In the genomic region with DNA sequence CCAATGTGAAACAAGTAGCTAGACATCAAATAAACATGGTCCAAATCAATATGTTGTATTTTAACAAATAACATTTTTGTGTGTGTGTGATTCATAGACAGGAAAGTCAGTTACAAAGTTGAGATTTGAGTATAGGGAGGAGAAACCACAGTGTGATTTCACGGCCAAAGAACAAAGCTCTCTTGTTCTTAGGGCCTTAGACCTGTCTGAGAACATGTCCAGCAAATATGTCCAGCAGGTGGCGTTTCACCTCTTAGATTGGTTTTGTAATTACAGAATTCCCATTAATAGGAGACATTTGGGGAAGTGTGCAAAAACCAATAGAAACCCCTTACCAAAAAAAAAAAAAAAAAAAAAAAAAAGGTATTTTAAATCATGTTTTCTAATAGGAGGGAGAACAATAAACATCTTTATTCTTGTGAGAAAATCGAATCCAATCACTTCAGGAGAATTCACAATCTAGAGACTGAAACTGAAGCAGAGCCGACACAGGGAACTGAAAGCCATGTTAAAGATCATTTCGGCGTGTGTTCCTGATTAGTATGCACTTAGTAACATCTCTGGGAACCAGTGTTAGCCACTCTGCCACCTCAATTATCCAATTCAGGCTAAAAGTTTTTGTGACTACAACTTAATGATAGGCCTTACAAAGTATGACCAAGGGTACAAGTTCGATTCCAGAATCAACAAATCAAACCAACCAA, we compare ENCODE assay signal across 9 mouse cellular contexts. TPM values are rescaled to one million over a fixed set of nuclear protein-coding genes. Genes with fewer than 3 reads are reported as not detected.
DNase-seq lines count a peak whose midpoint lies in the region; ATAC-seq lines count a peak whose summit lies in the region.
"Had no signal": no experiment of that assay in that cellular context is flagged by ENCODE, and none has a peak within 500 bp of the region (broad histone marks: within the 10 kb centered on the region; RNA-seq: fewer than 3 reads in every experiment).

No protein-coding gene starts in this region.

- WGBS in embryonic facial prominence, embryonic 10.5 days = 55% methylated on average over 7 of the region's 7 CpGs
- WGBS in hindbrain, embryonic 16.5 days = 64% methylated on average over 7 of the region's 7 CpGs

- peak; percentile 20 to 53 for DNase-seq in heart, adult 9 months (ENCODE audit: low spot score in 2 of 2)
- DNase-seq in heart, adult 11 months = no peak
- peak; percentile 71 for DNase-seq in adrenal gland, postnatal 14 days
- peak; percentile 62 for DNase-seq in embryonic facial prominence, embryonic 10.5 days (ENCODE audit: low spot score)
- peak; percentile 16 to 82 for DNase-seq in layer of hippocampus, postnatal 25 days (ENCODE audit: extremely low spot score in 1 of 2, low spot score in 1 of 2)
- DNase-seq in testis, postnatal 10 days (ENCODE audit: low spot score) = peak; percentile 82

- H3K4me2 ChIP-seq in hindbrain, embryonic 16.5 days (ENCODE audit: low read length) = no peak overlapping the region
- H3K4me2 ChIP-seq: limb, embryonic 15.5 days had no signal

- H3K36me3 ChIP-seq in embryonic facial prominence, embryonic 10.5 days (replicated peaks) = no peaks in the 10 kb centered on the region
- H3K36me3 ChIP-seq in hindbrain, embryonic 16.5 days (ENCODE audit: control insufficient read depth, insufficient read depth, low read length) = no peaks in the 10 kb centered on the region
- H3K36me3 ChIP-seq: limb, embryonic 15.5 days had no signal

- peaks cover 15% of the 10 kb centered on the region for H3K4me1 ChIP-seq in embryonic facial prominence, embryonic 10.5 days
- H3K4me1 ChIP-seq in hindbrain, embryonic 16.5 days (ENCODE audit: control insufficient read depth, insufficient read depth, low read depth, low read length) = no peaks in the 10 kb centered on the region
- H3K4me1 ChIP-seq: limb, embryonic 15.5 days had no signal

- H3K27ac ChIP-seq in embryonic facial prominence, embryonic 10.5 days (replicated peaks) = no peak overlapping the region; the same call in 1 of the 2 replicates
- H3K27ac ChIP-seq in hindbrain, embryonic 16.5 days (ENCODE audit: low read depth, low read length) = no peak overlapping the region
- H3K27ac ChIP-seq: limb, embryonic 15.5 days had no signal

- no peak overlapping the region for H3K4me3 ChIP-seq in embryonic facial prominence, embryonic 10.5 days
- no peak overlapping the region for H3K4me3 ChIP-seq in hindbrain, embryonic 16.5 days (ENCODE audit: low read length)
- H3K4me3 ChIP-seq: limb, embryonic 15.5 days had no signal

- no peaks in the 10 kb centered on the region for H3K27me3 ChIP-seq in embryonic facial prominence, embryonic 10.5 days (replicated peaks; ENCODE audit: low read depth, poor library complexity, severe bottlenecking)
- H3K27me3 ChIP-seq in hindbrain, embryonic 16.5 days (replicated peaks; ENCODE audit: control insufficient read depth, insufficient read depth, low read length) = no peaks in the 10 kb centered on the region
- H3K27me3 ChIP-seq: limb, embryonic 15.5 days had no signal

- no peak overlapping the region for H3K9ac ChIP-seq in hindbrain, embryonic 16.5 days (ENCODE audit: low read depth, low read length)
- H3K9ac ChIP-seq: limb, embryonic 15.5 days had no signal

- ATAC-seq in hindbrain, embryonic 16.5 days = 0 out of 2 replicates have a peak, but pooled peaks have one; percentile 45
- 0 out of 2 replicates have a peak, but pooled peaks have one; percentile 41 for ATAC-seq in megakaryocyte-erythroid progenitor cell, adult 5-6 weeks (replicated peaks; ENCODE audit: low FRiP score, low TSS enrichment, poor library complexity, severe bottlenecking)

- no peaks in the 10 kb centered on the region for H3K9me3 ChIP-seq in embryonic facial prominence, embryonic 10.5 days
- H3K9me3 ChIP-seq in hindbrain, embryonic 16.5 days (ENCODE audit: control insufficient read depth, low read length) = no peaks in the 10 kb centered on the region
- H3K9me3 ChIP-seq: limb, embryonic 15.5 days had no signal

RNA-seq across cellular contexts. Expression of a gene that starts 37.1 kb away (rescaled TPM):
- 6.1 and 8.5 TPM in 2 replicates for total RNA-seq in adrenal gland, postnatal 14 days (2021)
- 62.9 and 69.5 TPM in 2 replicates for polyA plus RNA-seq in embryonic facial prominence, embryonic 10.5 days (2016; fragmentation: Nextera tagmentation; extraction: Ambion mirVana)
- polyA plus RNA-seq in hindbrain, embryonic 16.5 days (2015; fragmentation: Nextera tagmentation; extraction: Ambion mirVana) = 29.3 and 32.0 TPM in 2 replicates
- total RNA-seq in layer of hippocampus, postnatal 25 days (2021) = 10 to 100 TPM; 17.5 to 17.7 TPM
- total RNA-seq in megakaryocyte-erythroid progenitor cell, adult 5-6 weeks (2014; fragmentation: Nextera tagmentation) = 0.76 and 0.79 TPM in 2 replicates
- 0.19 TPM in 1 of 2 replicates, not detected in the other for total RNA-seq in megakaryocyte-erythroid progenitor cell, adult 5-6 weeks (2017)
